Mouse (Mus musculus) layer of hippocampus, postnatal 25 days (tissue): Measurements from ENCODE around the gene Tedc1. TPM values are rescaled to one million over a fixed set of nuclear protein-coding genes. Genes with fewer than 3 reads are reported as not detected.

ENCODE experiments used
- DNase-seq, 2 experiments: peaks; one replicate each; pipeline ENCODE4 v3.0.0; 2022; ENCODE audit warnings: mixed read lengths in 2 of 2, low spot score in 1 of 2; ENCODE audit errors: extremely low spot score in 1 of 2
- total RNA-seq, 2 experiments: library from RNA; stranded (reverse); gene quantifications; 2 replicates each; pipeline ENCODE4 v1.2.3; 2021

The Tedc1 gene
- total RNA-seq, 2 experiments from 2014 or later = 1.1 to 1.2 TPM

DNA sequence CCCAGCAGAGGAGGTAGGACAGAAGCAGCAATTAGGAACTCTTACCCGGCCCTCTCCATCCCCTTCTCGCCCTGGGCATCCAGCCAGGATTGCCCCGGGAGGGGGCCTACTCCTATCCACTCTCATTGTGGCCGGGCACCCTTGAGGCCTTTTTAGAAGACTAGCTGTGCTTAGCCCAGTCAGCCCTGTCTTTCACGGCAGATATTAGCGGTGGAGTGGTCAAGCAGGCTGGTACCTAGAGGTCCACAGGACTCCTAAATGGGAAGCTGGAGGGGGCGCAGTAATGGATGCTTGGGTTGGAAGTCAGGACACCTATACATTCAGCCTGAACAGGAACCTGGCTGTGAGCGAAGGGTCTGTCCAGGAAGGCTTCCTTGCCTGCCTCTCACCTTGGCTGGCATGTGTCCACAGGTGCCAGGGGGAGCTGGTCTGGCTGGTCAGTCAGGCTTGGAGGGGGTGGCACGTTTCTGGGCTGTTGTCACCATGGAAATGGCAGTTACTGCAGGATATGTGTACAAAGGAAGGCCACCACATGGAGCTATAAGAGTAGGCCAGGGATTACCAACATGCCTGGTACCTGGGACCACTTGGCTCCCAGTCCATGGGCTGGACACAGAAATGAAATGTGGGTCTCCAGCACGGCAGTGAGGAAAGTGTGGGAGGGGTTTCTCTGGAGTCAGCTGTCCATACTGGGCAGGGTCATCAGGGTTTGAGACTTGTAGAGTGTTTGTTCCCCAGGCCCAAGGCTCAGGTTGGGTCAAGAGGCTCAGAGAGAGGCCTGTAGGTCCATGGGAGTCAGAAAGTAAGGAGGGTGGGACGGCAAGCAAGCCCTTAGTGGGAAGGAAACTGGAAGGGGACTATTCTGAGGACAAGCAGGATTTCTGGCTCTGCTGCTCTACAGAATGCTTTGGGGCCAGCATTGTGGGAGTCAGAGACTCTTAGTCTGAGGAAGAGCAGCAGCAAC lies 17.0 kb upstream of the Tedc1 start:
- no peak for DNase-seq

DNA sequence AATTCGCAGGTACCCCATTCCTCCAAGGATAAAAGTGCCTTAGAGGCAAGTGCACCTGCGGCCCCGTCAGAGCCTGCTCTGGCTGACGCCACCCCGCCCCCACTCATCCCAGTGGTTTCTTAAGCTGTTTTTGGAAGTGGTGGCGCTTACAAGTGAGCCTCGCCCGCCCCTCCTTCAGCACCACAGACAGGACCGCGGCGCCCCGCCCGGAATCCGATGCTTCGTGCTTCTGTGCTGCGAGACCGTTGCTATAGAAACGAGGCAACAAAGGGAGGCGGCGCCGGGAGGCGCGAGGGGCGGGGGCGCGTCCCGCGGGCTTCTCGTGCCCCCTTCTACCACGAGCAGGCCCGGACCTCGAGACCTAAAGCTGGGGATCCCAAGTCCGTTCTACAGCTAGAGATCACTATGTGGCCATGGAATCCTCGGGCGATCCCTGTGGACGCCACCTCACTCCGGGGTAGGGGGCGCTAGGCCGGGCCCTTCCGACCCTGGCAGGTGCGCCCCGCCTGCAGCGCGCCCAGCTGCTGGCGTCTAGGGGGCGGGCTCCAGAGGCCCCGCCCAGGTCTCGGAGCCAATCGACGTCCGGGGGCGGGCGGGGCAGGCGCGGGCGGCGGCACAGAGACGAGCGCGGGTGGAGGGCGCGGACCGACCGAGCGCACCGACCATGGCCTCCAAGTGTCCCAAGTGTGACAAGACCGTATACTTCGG lies 16.2 kb upstream of the Tedc1 start, which contains the start of gene Crip2:
Gene Crip2, plus strand, starts transcription at position 329 of the 708 bp plus-strand sequence.
- peak; percentile 74 to 94 for DNase-seq

- DNase-seq = no peak
These were observed 15.4 kb upstream of the Tedc1 start for GRCm38 (mm10) chr12:113140616-113141411.

- peak in 1 of 2 experiments; percentile 31 for DNase-seq
These were observed 14.7 kb upstream of the Tedc1 start for GRCm38 (mm10) chr12:113141531-113141973.

GRCm38 (mm10) chr12:113142021-113142975 lies 13.9 kb upstream of the Tedc1 start:
- peak in 1 of 2 experiments; percentile 32 for DNase-seq

DNA sequence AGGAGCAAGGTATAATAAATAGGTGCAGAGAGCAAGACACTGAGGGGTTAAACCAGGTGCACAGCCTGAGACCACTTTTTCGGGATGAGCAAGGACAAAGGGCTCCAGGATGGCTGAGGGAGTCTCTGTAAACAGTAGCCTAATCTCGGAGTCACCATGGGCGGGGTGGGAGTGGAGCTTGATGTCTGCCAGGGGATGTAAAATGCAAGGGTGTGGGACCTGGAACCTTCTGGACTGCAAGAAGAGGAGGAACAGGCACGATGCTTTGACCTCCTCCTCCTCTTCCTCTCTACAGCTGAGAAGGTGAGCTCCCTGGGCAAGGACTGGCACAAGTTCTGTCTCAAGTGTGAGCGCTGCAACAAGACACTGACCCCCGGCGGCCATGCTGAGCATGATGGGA lies 13.1 kb upstream of the Tedc1 start:
- DNase-seq = no peak

GRCm38 (mm10) chr12:113144001-113144756 lies 12.0 kb upstream of the Tedc1 start:
- DNase-seq = peak in 1 of 2 experiments; percentile 46

- no peak for DNase-seq
These were observed 11.3 kb upstream of the Tedc1 start for GRCm38 (mm10) chr12:113144886-113145285.

DNA sequence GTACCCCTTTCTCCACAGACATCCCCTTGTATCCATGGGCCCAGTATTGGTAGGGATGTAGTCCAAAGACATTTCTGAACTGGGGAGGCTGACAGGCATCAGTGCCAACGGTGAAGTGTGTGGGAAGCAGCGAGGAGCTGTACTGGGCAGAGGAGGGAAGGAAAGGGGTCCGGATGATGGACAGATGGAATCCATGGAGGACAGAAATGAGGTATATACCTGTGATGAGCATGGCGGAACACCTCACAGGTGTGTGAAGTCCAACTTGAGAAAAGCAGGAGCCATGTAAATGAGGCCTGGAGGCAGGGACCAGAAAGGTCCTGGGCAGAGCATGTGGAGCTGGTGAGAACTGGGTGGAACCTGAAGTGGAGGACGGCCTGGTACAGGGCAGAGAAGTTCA lies 10.6 kb upstream of the Tedc1 start:
- DNase-seq = no peak

DNA sequence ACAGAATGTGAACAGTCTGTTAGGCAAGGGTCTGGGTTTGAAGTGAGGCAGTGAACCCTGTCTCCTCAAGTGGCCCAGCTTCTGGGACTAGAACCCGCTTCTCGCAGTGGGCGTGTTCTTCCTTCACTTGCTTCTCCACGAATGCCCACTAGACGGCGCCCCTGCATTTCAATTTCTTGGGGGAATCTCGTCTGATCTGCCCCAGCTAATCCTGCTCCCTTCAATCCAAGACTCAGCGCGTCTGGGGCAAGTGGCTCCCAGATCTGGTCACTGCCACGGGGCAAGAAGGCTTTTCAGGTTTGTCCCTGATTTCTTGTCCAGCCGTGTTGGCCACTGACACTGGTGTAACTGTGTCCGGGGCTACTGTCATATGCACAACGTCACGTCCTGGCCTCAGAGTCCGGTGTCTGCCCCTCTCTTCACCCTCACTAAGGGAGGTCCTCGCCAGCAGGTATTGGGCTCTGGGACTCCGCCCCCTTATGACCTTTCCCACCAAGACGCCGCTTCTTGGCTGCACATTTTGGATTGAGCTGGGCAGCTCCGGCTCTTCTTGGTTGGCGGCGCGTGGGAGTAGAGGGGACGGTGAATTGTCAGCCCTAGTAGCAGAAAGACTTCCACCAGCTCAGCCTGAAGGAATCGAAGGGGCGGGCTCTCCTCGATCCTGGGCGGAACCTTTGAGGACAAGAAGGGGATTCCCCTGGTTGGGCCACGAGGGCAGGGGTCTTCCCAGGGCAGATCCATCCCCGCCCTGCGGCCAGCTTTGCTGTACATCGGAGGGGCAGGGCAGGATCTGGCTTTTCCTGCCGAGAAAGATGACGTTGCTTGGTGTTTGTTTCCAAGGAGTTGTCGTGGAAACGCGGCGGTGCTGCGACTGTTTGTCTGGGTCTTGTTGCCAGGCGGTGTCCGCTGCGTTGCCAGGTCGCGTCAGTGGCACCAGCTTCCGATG lies 9.8 kb upstream of the Tedc1 start, which contains the start of gene Crip1:
Gene Crip1, plus strand, starts transcription at position 205 of the 946 bp plus-strand sequence.
- peak; percentile 86 to 95 for DNase-seq

- no peak for DNase-seq
These were observed 8.7 kb upstream of the Tedc1 start for GRCm38 (mm10) chr12:113147481-113147880.

DNA sequence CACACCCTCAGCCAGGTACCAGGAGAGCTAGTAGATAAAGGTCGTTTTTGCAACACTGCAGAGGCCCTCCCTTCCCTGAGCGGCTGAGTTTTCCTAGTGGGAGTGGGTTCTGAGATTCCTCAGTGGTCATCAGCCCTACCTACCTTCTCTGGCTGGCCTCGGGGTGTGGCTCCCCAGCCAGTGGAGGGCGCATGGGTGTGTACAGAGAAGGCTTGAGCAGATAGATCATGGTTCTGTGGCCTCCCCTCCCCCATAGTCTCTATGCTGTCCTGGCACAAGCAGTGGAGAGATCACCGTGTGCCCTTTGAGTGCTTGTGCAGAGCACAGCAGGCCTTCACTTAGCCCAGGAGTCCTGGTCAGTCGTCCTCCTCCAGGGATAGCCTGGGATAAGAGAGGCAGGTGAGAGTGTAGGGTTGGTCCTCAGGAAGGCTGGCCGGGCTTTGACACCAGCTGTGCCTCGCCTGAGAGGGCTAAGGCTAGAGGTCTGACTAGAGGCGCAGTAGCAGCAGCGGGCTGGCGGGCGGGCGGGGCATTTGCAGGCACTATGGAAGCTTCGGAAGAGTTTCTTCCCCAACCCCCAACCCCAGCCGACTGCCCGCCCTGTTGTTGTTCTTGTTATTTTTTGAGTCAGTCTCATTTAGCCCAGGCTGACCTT lies 7.7 kb upstream of the Tedc1 start:
- no peak for DNase-seq

- DNase-seq = no peak
These were observed 6.9 kb upstream of the Tedc1 start for GRCm38 (mm10) chr12:113149341-113149740.

GRCm38 (mm10) chr12:113149896-113150295 lies 6.3 kb upstream of the Tedc1 start:
- no peak for DNase-seq

GRCm38 (mm10) chr12:113150591-113150990 lies 5.6 kb upstream of the Tedc1 start:
- DNase-seq = no peak

- no peak for DNase-seq
These were observed 5.2 kb upstream of the Tedc1 start for GRCm38 (mm10) chr12:113151046-113151445.
